Mouse (Mus musculus) ES-E14 (cell line): Measurements from ENCODE around the gene Ripply3. TPM values are rescaled to one million over a fixed set of nuclear protein-coding genes. Genes with fewer than 3 reads are reported as not detected.

Experiments used
- DNase-seq: peaks from one replicate; pipeline ENCODE4 v3.0.0-alpha.2; 2013; ENCODE audit warnings: low read depth, low spot score
- H3K27ac ChIP-seq: 2 replicates; pipeline ENCODE4 v1.5.1; 2012; ENCODE audit warnings: low read depth, mild to moderate bottlenecking, low read length, moderate library complexity, mixed read lengths; ENCODE audit not compliant: poor library complexity, insufficient read depth, severe bottlenecking
- H3K36me3 ChIP-seq: 2 replicates; pipeline ENCODE4 v1.6.1; 2012; ENCODE audit warnings: mild to moderate bottlenecking, low read length, moderate library complexity, mixed read lengths; ENCODE audit not compliant: control insufficient read depth, poor library complexity, insufficient read depth, severe bottlenecking
- H3K4me1 ChIP-seq, 2 experiments: fragments of 150-350 bp in 1 of 2; sonication (generic) in 1 of 2; 2 replicates each; pipeline ENCODE4 v1.6.1; 2012; ENCODE audit warnings: low read length in 2 of 2, mild to moderate bottlenecking in 1 of 2, mixed read lengths in 1 of 2; ENCODE audit not compliant: control insufficient read depth in 2 of 2, insufficient read depth in 2 of 2, poor library complexity in 1 of 2
- H3K4me3 ChIP-seq, 2 experiments: fragments of 150-350 bp in 1 of 2; sonication (generic) in 1 of 2; 2 replicates each; pipeline ENCODE4 v1.5.1; 2012; ENCODE audit warnings: low read length in 2 of 2, low read depth in 1 of 2, mild to moderate bottlenecking in 1 of 2, mixed read lengths in 1 of 2; ENCODE audit not compliant: insufficient read depth in 1 of 2, poor library complexity in 1 of 2, severe bottlenecking in 1 of 2
- H3K9ac ChIP-seq: 2 replicates; pipeline ENCODE4 v1.6.1; 2012; ENCODE audit warnings: low read depth, mild to moderate bottlenecking, low read length, mixed read lengths; ENCODE audit not compliant: poor library complexity, insufficient read depth, severe bottlenecking
- H3K9me3 ChIP-seq: fragments of 150-350 bp; sonication (generic); 2 replicates; pipeline ENCODE4 v1.6.1; 2012; ENCODE audit warnings: low read depth, mild to moderate bottlenecking, low read length; ENCODE audit not compliant: control insufficient read depth, insufficient read depth
- CHD2 ChIP-seq: IDR thresholded peaks from 2 replicates; pipeline ENCODE4 v1.6.1; 2014; ENCODE audit warnings: mild to moderate bottlenecking, low read depth, low read length, inconsistent platforms
- HCFC1 ChIP-seq: IDR thresholded peaks from 2 replicates; pipeline ENCODE4 v1.6.1; 2012; ENCODE audit warnings: low read length, inconsistent platforms, borderline replicate concordance; ENCODE audit not compliant: insufficient read depth
- MAFK ChIP-seq: IDR thresholded peaks from 2 replicates; pipeline ENCODE4 v1.6.1; 2014; ENCODE audit warnings: mild to moderate bottlenecking, low read depth, low read length, inconsistent platforms; ENCODE audit not compliant: insufficient read depth
- ZC3H11A ChIP-seq: IDR thresholded peaks from 2 replicates; pipeline ENCODE4 v1.6.1; 2012; ENCODE audit warnings: low read depth, mild to moderate bottlenecking, inconsistent platforms, low read length, borderline replicate concordance
- ZNF384 ChIP-seq: IDR thresholded peaks from 2 replicates; pipeline ENCODE4 v1.6.1; 2012; ENCODE audit warnings: low read depth, low read length, inconsistent platforms
- in situ Hi-C, 2 experiments: fragments of 600-800 bp; cut with MboI; formaldehyde crosslinking; loops; one replicate each; pipeline ENCODE4 v1.15.1; 2025; ENCODE audit warnings: low sequenced_read_pairs in 2 of 2, inconsistent platforms in 1 of 2; ENCODE audit not compliant: unreplicated experiment in 2 of 2
- total RNA-seq: library from RNA; depleted of rRNA; stranded (reverse); fragments of 300-350 nt; gene quantifications from 2 replicates; pipeline ENCODE4 v1.2.3, GENCODE M21; 2012

The Ripply3 gene
- total RNA-seq, 1 experiment: 0.22 TPM

- Histone ChIP-seq H3K9me3 (no peaks in the 10 kb centered on the region), H3K36me3 (no peaks in the 10 kb centered on the region), H3K4me3 (no peak overlapping the region), H3K4me1 (peaks cover 0 to 5% of the 10 kb centered on the region in 2 experiments; a peak in 1 of 4 replicates), H3K27ac (no peak overlapping the region), H3K9ac (no peak overlapping the region)
- DNase-seq: no peak
- in situ Hi-C loops: no loop called here
- TF ChIP-seq HCFC1 (no peak), CHD2 (no peak), ZNF384 (no peak), MAFK (no peak)
Measured at GRCm38 (mm10) chr16:94320223-94320622, 8.0 kb upstream of the Ripply3 start.

- in situ Hi-C loops: no loop called here
- TF ChIP-seq ZC3H11A (no peak), CHD2 (no peak), MAFK (no peak), HCFC1 (no peak), ZNF384 (no peak)
- Histone ChIP-seq H3K36me3 (no peaks in the 10 kb centered on the region), H3K27ac (no peak overlapping the region), H3K9ac (no peak overlapping the region), H3K4me3 (no peak overlapping the region), H3K9me3 (no peaks in the 10 kb centered on the region), H3K4me1 (0 out of 4 replicates have a peak, but pooled peaks cover 0 to 2% of the 10 kb centered on the region in 2 experiments)
- no peak for DNase-seq
Measured at GRCm38 (mm10) chr16:94323681-94324080, 4.5 kb upstream of the Ripply3 start.

DNA sequence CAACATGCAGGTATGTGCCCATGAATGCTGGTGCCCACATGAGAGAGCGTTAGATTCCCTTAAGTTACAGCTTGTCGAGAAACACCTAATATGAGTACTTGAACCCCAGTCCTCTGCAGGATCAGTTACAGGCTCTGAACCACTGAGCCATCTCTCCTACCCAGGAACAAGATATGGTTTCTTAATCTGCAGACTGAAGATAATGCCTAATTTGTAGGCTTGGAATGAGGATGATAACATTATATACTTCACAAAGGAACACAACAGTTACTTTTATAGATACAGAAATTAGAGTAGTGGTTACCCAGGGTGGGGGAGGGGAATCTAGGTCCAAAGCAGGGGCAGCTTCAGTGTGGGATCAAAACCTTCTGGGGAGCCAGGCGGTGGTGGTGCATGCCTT is 2.2 kb upstream of the Ripply3 start:
- Histone ChIP-seq H3K36me3 (no peaks in the 10 kb centered on the region), H3K4me1 (0 out of 4 replicates have a peak, but pooled peaks cover 0 to 2% of the 10 kb centered on the region in 2 experiments), H3K27ac (no peak overlapping the region), H3K9me3 (no peaks in the 10 kb centered on the region), H3K4me3 (no peak overlapping the region), H3K9ac (no peak overlapping the region)
- no peak for DNase-seq
- TF ChIP-seq HCFC1 (no peak), MAFK (no peak), ZNF384 (no peak), ZC3H11A (no peak), CHD2 (no peak)
- in situ Hi-C loops: no loop called here

DNA sequence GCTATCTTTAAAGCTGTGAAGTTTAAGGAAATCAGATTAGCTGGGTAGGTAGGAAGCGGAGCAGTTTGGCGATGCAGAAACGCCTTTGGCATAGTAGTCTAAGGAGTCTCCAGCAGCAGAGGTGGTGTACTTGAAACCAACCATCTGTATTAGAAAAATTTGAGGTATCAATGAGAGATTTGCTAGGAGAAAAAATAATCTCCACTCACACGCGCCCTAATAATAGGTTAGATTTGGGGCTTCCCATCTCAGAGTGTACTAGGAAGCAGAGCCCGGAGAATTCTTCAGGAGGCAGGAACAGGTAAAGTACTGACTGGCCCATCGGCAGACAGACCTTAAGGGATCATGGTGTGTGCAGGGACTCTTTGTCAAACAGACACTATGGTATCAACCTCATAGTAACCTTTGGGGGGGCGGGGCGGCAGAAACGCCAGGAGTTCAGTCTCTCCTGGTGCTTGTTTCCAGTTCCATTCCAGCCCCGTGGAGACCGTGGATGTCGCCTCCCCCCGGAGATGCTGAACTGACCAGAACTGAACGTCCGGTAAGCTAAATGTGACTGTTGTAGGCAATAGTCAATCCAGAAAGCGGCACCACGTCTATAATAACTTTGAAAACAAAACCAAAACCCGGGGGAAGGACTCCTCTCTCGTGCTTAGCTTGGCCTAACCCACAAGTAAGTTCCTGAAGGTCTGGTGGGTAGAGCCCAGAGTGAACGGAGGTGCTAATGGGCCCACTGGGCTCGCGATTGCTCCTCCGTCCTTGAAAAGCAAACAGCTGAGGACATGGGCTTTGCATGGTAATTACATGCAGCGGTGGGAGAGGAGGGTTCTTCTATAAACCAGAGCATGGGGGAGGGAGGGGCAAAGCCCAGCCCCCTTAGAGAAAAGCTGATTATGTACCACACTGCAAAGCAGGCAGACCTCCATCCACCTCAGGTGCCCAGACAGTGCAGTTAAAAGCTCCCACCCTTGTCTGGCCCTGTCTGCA is 954 bp downstream of the Ripply3 start:
- Histone ChIP-seq H3K36me3 (no peaks in the 10 kb centered on the region), H3K4me3 (peak overlapping the region; percentile 64 to 67; a peak in 3 of 4 replicates), H3K9me3 (no peaks in the 10 kb centered on the region), H3K4me1 (no peaks in the 10 kb centered on the region), H3K9ac (no peak overlapping the region), H3K27ac (no peak overlapping the region)
- TF ChIP-seq HCFC1: no peak
- no peak for TF ChIP-seq CHD2
- no peak for TF ChIP-seq ZC3H11A
- TF ChIP-seq ZNF384: no peak
- no peak for TF ChIP-seq MAFK
- DNase-seq: no peak
- in situ Hi-C loops: no loop called here
